Mouse (Mus musculus): ENCODE results near the gene Ccdc71. TPM values are rescaled to one million over a fixed set of nuclear protein-coding genes. Genes with fewer than 3 reads are reported as not detected.

The Ccdc71 gene
- polyA plus RNA-seq, 1 experiment from 2014 or later, result 53.1 TPM

DNA sequence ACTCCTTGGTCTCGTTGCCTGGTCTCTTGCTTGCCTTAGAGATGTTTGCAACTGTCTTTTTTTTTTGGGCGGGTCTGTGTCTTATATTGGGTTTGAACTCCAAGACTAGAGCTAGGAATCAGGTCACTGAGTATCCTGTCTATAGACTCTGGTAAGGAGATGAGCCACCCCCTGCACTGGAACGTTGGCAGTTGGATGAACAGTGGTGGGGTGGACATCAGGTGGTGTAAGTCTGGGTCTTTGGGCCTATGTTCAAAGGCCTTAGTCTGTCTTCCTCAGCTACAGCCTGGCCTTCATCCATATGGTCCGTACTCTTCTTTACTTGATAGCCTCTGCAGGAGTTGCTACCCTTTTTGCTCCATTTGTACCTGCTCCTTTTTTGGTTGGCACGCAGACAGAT lies 1.3 kb downstream of the Ccdc71 start:
- no peaks in the 10 kb centered on the region for H3K27me3 ChIP-seq
- no peaks in the 10 kb centered on the region for H3K9me3 ChIP-seq
- H3K4me1 ChIP-seq, result peaks cover 12% of the 10 kb centered on the region
- no peak overlapping the region for H3K27ac ChIP-seq
- whole genome bisulfite sequencing, result 90% methylated on average over 5 of the region's 5 CpGs
- H3K4me2 ChIP-seq (replicated peaks), result peak overlapping the region; percentile 80
- H3K36me3 ChIP-seq, result peaks cover 32% of the 10 kb centered on the region
- H3K4me3 ChIP-seq, result peak overlapping the region; percentile 95
- H3K9ac ChIP-seq, result no peak overlapping the region; the same call in 1 of the 2 replicates
- no peak for ATAC-seq (ENCODE audit: insufficient number of reproducible peaks, insufficient read depth, low FRiP score, low TSS enrichment)

DNA sequence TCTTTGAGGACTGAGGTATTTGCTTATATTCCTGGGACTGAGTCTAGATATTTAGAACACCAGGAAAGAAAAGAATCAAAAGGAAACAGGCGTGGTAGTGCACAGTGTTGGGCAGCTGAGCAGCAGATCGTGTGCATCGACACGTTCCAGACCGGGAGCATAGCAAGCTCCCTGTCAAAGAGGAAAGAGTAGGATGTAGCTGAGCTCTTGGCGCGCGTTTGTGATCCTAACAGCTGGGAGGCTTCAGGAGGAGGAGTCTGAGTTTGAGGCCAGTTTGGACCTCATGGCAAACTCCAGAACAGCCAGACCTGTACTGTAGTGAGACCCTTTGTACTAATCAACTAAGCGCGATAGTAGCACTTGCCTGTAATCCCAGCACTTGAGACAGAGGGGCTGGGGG lies 1.9 kb downstream of the Ccdc71 start:
- Histone ChIP-seq H3K9ac (no peak overlapping the region), H3K4me3 (no peak overlapping the region), H3K36me3 (peaks cover 37% of the 10 kb centered on the region), H3K27me3 (no peaks in the 10 kb centered on the region), H3K27ac (no peak overlapping the region), H3K9me3 (no peaks in the 10 kb centered on the region), H3K4me2 (replicated peaks) (no peak overlapping the region; the same call in 1 of the 2 replicates), H3K4me1 (peaks cover 12% of the 10 kb centered on the region)
- WGBS, result 93% methylated on average over 10 of the region's 10 CpGs
- ATAC-seq (ENCODE audit: insufficient number of reproducible peaks, insufficient read depth, low FRiP score, low TSS enrichment), result no peak

DNA sequence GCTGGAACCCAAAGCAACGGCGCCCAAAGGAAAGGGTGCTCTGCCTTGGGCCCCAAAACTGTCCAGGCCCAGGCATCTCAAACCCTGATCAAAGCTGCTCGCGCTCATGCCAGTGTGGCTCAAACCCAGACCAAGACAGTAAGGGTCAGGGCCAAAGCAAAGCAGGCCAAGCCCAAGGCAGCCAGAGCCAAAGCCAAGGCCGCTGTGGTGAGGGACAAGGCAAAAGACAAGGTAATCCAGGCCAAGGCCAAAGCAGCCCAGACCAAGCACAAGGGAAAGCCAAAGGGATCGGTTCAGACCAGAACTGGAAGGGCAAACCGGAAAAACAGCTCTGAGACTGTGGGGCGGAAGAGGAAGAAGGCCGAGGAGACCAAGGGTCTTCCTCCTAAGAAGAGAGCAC lies 3.4 kb downstream of the Ccdc71 start:
- Histone ChIP-seq H3K36me3 (peaks cover 40% of the 10 kb centered on the region), H3K27ac (no peak overlapping the region), H3K4me2 (replicated peaks) (no peak overlapping the region), H3K9ac (0 out of 2 replicates have a peak overlapping the region, but pooled peaks have one; percentile 24), H3K9me3 (no peaks in the 10 kb centered on the region), H3K4me1 (peaks cover 12% of the 10 kb centered on the region), H3K27me3 (no peaks in the 10 kb centered on the region), H3K4me3 (no peak overlapping the region)
- no peak for ATAC-seq (ENCODE audit: insufficient number of reproducible peaks, insufficient read depth, low FRiP score, low TSS enrichment)
- 95% methylated on average over 9 of the region's 9 CpGs for WGBS

DNA sequence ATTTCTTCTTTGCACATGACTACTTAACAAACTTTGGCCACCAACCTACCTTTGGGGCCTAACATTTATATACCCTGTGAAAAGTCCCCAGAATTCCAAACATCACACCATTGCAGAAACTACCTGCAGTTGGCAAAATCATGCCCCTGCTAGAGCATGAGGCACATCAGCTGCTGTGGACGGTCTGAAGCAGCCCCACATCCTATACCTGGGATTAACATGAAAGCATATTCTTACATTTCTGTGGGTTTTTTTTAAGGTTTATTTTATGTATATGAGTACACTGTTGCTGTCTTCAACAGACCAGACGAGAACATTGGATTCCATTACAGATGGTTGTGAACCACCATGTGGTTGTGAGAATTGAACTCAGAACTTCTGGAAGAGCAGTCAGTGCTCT lies 5.9 kb downstream of the Ccdc71 start:
- Histone ChIP-seq H3K9me3 (no peaks in the 10 kb centered on the region), H3K27me3 (no peaks in the 10 kb centered on the region), H3K4me1 (peaks cover 10% of the 10 kb centered on the region), H3K9ac (no peak overlapping the region), H3K36me3 (peaks cover 40% of the 10 kb centered on the region), H3K4me2 (replicated peaks) (no peak overlapping the region), H3K4me3 (no peak overlapping the region), H3K27ac (no peak overlapping the region)
- no peak for ATAC-seq (ENCODE audit: insufficient number of reproducible peaks, insufficient read depth, low FRiP score, low TSS enrichment)
- WGBS, result 88% methylated on average over 2 of the region's 2 CpGs

DNA sequence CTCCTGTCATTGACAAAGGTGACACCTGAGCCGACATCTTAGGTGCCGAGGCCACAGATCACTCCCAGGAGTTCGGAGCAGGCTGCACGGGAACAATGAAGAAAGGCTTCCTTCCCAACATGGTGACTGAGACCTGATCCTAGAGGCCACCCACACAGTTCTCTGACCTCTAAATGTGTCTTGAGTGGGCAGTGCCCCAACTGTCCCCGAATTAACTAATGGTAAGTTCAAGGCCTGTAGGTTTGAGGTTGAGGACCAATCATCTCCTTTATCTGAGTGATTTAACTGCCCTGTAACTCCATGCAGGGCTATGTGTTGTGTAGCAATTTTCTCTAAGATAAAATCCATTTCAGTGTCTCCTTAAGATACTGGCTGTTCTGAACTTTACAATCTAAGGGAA lies 9.1 kb downstream of the Ccdc71 start:
- no peaks in the 10 kb centered on the region for H3K4me1 ChIP-seq
- H3K27ac ChIP-seq, result no peak overlapping the region
- H3K9ac ChIP-seq, result no peak overlapping the region
- H3K36me3 ChIP-seq, result peaks cover 23% of the 10 kb centered on the region
- H3K4me2 ChIP-seq (replicated peaks), result no peak overlapping the region
- no peaks in the 10 kb centered on the region for H3K9me3 ChIP-seq
- no peaks in the 10 kb centered on the region for H3K27me3 ChIP-seq
- WGBS, result 69% methylated on average over 5 of the region's 5 CpGs
- H3K4me3 ChIP-seq, result no peak overlapping the region
- no peak for ATAC-seq (ENCODE audit: insufficient number of reproducible peaks, insufficient read depth, low FRiP score, low TSS enrichment)

DNA sequence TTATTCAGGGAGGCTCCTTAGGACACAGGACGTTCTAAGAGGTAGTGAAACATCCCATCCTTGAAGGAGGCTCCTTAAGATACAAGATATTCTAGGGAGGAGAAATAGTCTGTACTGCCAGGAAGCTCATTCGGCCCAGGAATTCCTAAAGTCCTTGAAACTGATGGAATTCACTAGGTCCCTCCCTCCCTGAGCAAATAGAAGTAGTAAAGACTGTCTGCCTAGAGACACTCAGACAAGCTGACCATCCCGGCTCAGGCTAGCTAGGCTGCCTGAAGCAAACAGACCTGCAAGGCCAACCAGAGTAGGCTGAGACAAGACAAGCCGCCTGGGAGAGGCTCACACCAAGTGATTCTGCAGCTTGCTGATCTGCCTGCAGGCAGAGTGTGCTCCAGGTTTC lies 9.5 kb downstream of the Ccdc71 start:
- 68% methylated on average over 4 of the region's 4 CpGs for WGBS
- ATAC-seq (ENCODE audit: insufficient number of reproducible peaks, insufficient read depth, low FRiP score, low TSS enrichment), result no peak
- H3K27me3 ChIP-seq, result no peaks in the 10 kb centered on the region

DNA sequence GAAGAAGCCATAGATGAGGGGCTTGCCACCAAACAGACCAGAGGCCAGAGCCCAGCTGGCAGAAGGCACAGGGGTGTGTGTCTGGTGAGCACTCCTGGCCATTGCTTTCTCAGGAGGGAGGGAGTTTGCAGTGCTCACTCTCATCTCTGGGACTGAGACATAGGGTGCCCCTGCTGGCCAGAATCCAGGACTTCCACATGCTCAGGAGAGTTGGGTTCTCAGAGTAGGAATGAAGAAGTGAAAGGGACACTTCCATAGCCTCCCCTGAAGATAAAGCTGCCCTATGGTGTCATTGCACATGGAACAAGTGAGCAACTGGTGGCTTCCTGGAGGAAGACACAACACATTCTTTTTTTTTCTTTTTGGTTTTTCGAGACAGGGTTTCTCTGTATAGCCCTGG lies 14.2 kb downstream of the Ccdc71 start:
- H3K9me3 ChIP-seq, result no peaks in the 10 kb centered on the region
- 57% methylated on average over 1 of the region's 1 CpGs for WGBS
- ATAC-seq (ENCODE audit: insufficient number of reproducible peaks, insufficient read depth, low FRiP score, low TSS enrichment), result no peak
- H3K9ac ChIP-seq, result no peak overlapping the region
- no peaks in the 10 kb centered on the region for H3K36me3 ChIP-seq
- no peak overlapping the region for H3K4me3 ChIP-seq
- no peaks in the 10 kb centered on the region for H3K27me3 ChIP-seq
- no peak overlapping the region for H3K27ac ChIP-seq
- peaks cover 6% of the 10 kb centered on the region for H3K4me1 ChIP-seq
- no peak overlapping the region for H3K4me2 ChIP-seq (replicated peaks)

More for the DNA sequence above, 9.5 kb downstream of the Ccdc71 start:
- Histone ChIP-seq H3K4me2 (replicated peaks) (no peak overlapping the region), H3K9me3 (no peaks in the 10 kb centered on the region), H3K36me3 (peaks cover 19% of the 10 kb centered on the region), H3K4me3 (no peak overlapping the region), H3K4me1 (no peaks in the 10 kb centered on the region), H3K27ac (no peak overlapping the region), H3K9ac (no peak overlapping the region)

DNA sequence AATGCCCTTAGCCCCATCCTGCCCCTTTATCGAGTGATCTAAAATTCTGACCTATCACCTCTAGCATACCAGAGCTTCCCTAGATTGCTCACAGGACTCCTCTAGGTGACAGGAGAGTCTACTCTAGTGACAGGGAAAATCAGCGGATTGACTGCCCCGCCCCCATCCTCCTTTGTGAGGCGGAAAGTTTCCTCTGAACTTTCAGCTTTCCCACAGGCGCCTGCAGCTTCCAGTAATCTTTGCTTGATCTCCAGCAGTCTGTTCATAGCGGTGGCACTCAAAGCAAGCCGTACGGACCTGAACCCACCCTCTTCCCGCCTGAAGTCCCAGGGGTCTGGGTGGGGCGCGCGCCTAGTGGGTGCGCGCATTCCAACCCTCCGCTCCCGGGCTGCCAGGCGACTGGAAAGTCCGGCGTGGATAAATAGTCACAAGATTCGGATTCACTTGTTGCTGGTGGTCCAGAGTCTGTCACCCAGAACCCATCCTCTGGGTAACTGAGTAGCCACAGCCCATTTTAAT lies 18.4 kb downstream of the Ccdc71 start:
- WGBS, result under 1% methylated on average over 20 of the region's 20 CpGs
- Histone ChIP-seq H3K36me3 (peaks cover 27% of the 10 kb centered on the region), H3K4me2 (replicated peaks) (peak overlapping the region; percentile 87), H3K9me3 (no peaks in the 10 kb centered on the region), H3K9ac (peak overlapping the region; percentile 53), H3K27ac (peak overlapping the region; percentile 85), H3K4me1 (peaks cover 21% of the 10 kb centered on the region), H3K27me3 (0 out of 2 replicates have a peak, but pooled peaks cover 2% of the 10 kb centered on the region), H3K4me3 (peak overlapping the region; percentile 44)
- peak; percentile 74 for ATAC-seq (ENCODE audit: insufficient number of reproducible peaks, insufficient read depth, low FRiP score, low TSS enrichment)

DNA sequence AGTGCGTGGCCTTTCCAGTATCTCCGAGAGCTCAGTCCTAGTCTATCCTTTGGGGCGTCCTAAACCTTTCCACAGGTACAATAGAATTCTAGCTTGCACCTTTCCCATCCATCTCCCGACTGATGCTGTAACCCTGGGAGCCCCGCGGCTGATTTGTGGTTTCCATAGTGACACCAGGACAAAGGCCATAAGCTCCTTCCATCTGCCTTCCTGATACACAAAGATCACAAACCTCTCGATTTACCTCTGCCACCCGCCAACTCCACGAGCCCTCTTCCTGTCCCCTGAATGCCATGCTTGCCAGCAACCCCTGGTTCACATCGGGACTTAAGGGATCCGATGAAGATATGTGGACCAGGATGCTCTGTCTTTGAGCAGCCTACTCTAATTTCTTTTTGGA lies 18.9 kb downstream of the Ccdc71 start:
- H3K4me3 ChIP-seq, result peak overlapping the region; percentile 44; the same call in 1 of the 2 replicates
- H3K4me1 ChIP-seq, result peaks cover 21% of the 10 kb centered on the region
- peak overlapping the region; percentile 85 for H3K27ac ChIP-seq
- 36% methylated on average over 11 of the region's 11 CpGs for WGBS
- H3K4me2 ChIP-seq (replicated peaks), result peak overlapping the region; percentile 87
- H3K36me3 ChIP-seq, result peaks cover 32% of the 10 kb centered on the region
- H3K9ac ChIP-seq, result no peak overlapping the region
- H3K27me3 ChIP-seq, result 0 out of 2 replicates have a peak, but pooled peaks cover 2% of the 10 kb centered on the region
- no peaks in the 10 kb centered on the region for H3K9me3 ChIP-seq
- no peak for ATAC-seq (ENCODE audit: insufficient number of reproducible peaks, insufficient read depth, low FRiP score, low TSS enrichment)

DNA sequence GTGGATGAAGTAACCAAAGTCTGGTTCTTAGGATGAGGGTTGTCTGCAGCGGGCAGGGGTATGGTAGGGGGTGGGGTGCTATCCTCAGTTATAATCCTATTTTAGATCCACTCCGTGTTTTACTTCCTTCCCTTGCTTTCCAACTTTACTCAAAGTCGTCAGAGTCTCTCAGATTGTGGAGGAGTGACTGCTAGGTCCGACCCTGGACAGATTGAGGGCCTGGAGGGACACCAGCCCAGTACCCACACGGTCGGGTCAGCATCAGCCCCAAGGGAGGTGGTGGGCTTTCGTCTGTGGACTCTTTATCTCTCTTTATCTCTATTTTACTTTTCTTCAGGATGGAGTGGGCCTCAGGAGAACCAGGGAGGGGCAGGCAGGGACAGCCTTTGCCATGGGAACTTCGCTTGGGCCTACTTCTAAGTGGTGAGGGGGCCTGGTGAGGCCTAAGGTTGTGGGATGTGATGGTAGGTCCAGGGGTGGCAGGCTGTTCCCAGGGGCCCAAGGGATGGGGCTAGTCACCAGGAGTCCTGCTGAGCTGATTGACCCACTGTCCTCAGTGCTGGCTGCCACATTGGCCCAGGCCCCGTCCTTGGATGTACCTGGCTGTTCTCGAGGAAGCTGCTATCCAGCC lies 19.5 kb downstream of the Ccdc71 start, which contains the start of gene Lamb2:
Gene Lamb2, plus strand, starts transcription at position 16 of the 631 bp plus-strand sequence.
- 0 out of 2 replicates have a peak, but pooled peaks cover 2% of the 10 kb centered on the region for H3K27me3 ChIP-seq
- H3K9ac ChIP-seq, result peak within 1 kb of the TSS; percentile 70
- no peaks in the 10 kb centered on the region for H3K9me3 ChIP-seq
- H3K4me2 ChIP-seq (replicated peaks), result peak within 1 kb of the TSS; percentile 87
- ATAC-seq (ENCODE audit: insufficient number of reproducible peaks, insufficient read depth, low FRiP score, low TSS enrichment), result peak; percentile 30
- H3K36me3 ChIP-seq, result peaks cover 36% of the 10 kb centered on the region
- WGBS, result 7% methylated on average over 10 of the region's 10 CpGs
- peaks cover 21% of the 10 kb centered on the region for H3K4me1 ChIP-seq
- peak within 1 kb of the TSS; percentile 85 for H3K27ac ChIP-seq
- peak within 1 kb of the TSS; percentile 56 for H3K4me3 ChIP-seq

DNA sequence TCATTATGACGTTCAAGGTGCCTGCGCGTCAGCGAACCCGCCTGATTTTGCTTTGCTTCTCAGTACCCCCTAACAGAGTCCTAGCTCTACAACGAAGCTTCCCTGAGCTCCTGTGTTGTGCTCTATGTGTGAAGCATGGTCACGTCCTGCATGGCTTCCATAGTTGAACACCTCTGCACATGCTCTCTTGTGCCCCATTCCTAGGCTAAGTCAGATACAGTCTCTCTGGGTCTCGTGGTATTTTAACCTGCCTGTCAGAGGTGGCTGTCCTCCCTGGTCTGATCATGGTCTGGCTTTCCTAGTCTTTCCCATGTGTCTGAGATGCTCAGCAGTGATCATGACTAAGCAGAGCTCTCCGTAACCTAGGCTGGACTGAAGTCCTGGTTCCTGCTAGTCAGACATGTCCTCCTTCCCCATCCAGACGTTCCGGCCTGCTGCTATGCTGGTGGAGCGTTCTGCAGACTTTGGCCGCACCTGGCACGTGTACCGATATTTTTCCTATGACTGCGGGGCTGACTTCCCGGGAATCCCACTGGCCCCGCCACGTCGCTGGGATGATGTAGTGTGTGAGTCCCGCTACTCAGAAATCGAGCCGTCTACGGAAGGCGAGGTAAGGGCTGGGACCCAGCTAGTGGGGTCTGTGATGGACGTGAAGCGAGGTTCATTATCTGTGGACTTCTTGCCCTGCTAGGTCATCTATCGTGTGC lies 20.6 kb downstream of the Ccdc71 start:
- H3K4me1 ChIP-seq, result peaks cover 21% of the 10 kb centered on the region
- H3K4me3 ChIP-seq, result peak overlapping the region; percentile 56
- no peak overlapping the region for H3K27ac ChIP-seq
- WGBS, result 92% methylated on average over 28 of the region's 28 CpGs
- H3K27me3 ChIP-seq, result 0 out of 2 replicates have a peak, but pooled peaks cover 2% of the 10 kb centered on the region
- H3K36me3 ChIP-seq, result peaks cover 48% of the 10 kb centered on the region
- H3K4me2 ChIP-seq (replicated peaks), result peak overlapping the region; percentile 87
- H3K9ac ChIP-seq, result peak overlapping the region; percentile 70; the same call in 1 of the 2 replicates
- ATAC-seq (ENCODE audit: insufficient number of reproducible peaks, insufficient read depth, low FRiP score, low TSS enrichment), result no peak
- H3K9me3 ChIP-seq, result no peaks in the 10 kb centered on the region

Data from embryonic facial prominence, embryonic 12.5 days (tissue).